Mouse (Mus musculus) lung, postnatal 36 days (tissue): ENCODE measurements around the gene Lin7a.
"Not testable (repeated sequence)": the region's sequence is repeated elsewhere in the genome, so short reads cannot be mapped to it uniquely, and the experiment has no call there.

Source experiments
- DNase-seq: peaks from one replicate; pipeline ENCODE4 v3.0.0; 2022; ENCODE audit warnings: mixed read lengths

Gene Lin7a

DNA sequence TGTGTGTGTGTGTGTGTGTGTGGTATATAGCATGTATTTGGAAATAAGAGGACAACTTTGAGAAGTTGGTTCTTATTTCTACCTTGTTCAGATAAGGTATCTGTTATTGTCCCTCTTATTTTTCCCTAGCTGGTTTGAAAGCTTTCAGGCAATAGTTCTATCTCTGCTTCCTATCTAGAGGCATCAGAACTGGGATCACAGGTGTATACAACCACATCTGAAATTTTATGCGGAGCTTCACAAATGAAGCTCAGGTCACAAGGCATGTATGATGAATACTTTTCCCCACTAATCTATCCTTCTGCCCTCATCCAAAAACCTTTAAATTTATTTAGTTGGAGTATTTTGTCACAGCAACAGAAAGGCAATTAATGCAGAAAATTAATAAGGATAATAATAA lies 33.8 kb upstream of the Lin7a start:
- DNase-seq: no peak

DNA sequence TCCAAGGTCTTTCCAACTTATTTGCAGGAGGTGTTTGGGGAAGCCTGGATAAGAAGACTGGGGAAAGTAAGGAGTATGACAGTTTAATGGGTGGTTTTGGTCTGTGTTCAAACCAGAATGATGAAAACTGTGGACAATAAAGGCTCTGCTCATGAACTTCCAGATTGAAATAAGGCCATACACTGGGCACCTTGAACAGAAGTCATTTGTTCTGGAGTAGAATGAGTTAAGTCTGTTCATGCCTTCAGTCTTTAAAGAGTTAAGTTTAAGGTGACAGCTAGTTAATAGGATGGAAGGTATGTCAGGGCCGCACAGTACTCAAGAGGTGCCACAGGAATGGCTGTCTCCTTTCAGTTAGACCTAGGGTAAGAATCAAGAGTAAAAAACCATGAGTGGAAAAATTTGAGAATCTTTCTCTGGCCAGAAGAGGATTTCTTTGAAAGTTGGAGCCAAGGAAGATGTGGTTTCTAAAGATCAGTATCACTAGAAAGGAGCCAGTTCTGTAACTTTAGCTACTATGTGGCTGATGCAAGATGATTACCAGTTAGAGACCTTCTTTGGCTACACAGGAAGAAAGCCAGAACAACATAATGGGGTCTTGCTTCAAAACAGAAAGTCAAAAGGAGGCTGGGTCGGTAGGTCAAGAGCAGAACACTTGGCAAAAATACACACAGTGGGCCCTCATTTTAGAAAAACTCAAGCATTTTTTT lies 33.2 kb upstream of the Lin7a start:
- no peak for DNase-seq

GRCm38 (mm10) chr10:107238861-107239435 lies 32.5 kb upstream of the Lin7a start:
- DNase-seq: no peak

- DNase-seq: no peak
These were observed 31.7 kb upstream of the Lin7a start for GRCm38 (mm10) chr10:107239651-107240330.

GRCm38 (mm10) chr10:107240446-107240845 lies 31.0 kb upstream of the Lin7a start:
- DNase-seq: no peak

GRCm38 (mm10) chr10:107240986-107241385 lies 30.5 kb upstream of the Lin7a start:
- DNase-seq: no peak

- no peak for DNase-seq
These were observed 30.1 kb upstream of the Lin7a start for GRCm38 (mm10) chr10:107241406-107241805.

GRCm38 (mm10) chr10:107241999-107242398 lies 29.5 kb upstream of the Lin7a start:
- DNase-seq: not testable (repeated sequence)

- DNase-seq: no peak
These were observed 28.6 kb upstream of the Lin7a start for GRCm38 (mm10) chr10:107242696-107243400.

- DNase-seq: no peak
These were observed 27.3 kb upstream of the Lin7a start for GRCm38 (mm10) chr10:107244211-107244610.

GRCm38 (mm10) chr10:107244691-107245530 lies 26.6 kb upstream of the Lin7a start:
- DNase-seq: no peak

- no peak for DNase-seq
These were observed 26.0 kb upstream of the Lin7a start for GRCm38 (mm10) chr10:107245531-107245840.

DNA sequence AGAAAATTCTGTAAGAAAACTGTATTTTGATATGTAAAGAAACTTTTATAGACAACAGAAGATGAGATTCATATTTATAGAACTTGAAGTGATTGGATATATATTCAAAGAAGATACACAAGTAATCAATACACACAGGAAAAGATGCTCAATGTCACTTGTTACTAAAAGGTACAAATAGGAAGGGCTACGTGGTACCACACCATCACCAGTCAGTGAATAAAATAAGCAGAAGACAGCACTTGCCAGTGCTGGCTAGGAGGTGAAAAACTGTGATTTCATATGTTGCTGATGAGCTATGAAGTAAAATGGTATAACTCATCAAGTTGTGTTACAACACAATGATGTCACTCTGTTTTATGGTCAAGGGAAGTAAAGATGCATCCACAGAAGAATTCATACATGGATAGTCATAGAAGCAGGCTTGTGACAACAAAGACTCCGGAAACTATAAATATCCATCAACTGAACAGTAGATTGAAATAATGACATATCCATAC lies 25.5 kb upstream of the Lin7a start:
- no peak for DNase-seq

DNA sequence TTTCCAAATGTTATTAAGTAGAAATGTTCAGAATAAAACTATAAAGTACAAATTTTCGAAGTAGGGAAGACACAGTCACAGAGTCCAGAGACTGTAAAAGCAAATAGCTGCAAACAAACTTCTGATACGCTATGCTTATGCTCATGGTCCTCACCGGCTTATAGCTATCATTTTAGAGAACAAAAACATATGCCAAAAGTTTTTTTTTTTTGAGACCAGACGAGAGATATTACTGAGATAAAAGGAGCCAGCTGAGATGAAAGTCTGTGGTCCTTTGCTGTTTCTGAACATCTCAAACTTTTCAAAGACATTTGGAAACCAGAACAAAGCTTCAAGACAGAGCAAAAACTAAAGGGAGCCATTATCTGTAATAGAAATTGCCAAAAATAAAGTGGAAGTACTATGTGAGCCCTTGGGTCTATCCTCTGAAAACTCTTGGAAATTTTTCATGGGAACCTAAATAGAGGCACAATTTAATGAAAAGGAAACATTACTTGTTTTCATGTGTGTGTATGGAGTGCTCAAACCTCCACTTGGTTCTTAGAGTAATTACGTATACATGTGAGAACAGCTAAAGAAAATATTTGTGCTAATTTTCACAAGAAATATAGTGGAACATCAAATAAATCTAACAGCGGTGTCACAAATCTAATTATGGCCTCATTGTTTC lies 24.4 kb upstream of the Lin7a start:
- DNase-seq: no peak

GRCm38 (mm10) chr10:107248481-107248880 lies 23.0 kb upstream of the Lin7a start:
- no peak for DNase-seq

DNA sequence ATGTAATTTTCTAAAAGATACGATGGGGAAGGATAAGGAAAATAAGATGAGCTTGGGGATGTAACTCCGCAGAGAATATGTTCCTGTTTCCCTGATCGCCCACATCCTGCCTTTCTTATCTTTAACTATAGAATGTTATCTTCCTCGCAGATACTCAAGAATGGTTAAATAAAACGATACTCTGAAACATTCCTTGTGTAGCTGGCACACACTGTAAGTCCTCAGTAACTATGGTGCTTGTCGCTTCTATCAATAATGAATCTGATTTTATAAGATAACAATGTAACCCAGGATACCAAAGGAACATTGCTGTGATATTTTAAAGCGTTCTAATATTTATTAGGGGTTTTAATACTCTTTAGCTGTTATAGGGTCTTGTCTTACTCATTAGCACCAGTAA lies 22.4 kb upstream of the Lin7a start:
- DNase-seq: no peak

DNA sequence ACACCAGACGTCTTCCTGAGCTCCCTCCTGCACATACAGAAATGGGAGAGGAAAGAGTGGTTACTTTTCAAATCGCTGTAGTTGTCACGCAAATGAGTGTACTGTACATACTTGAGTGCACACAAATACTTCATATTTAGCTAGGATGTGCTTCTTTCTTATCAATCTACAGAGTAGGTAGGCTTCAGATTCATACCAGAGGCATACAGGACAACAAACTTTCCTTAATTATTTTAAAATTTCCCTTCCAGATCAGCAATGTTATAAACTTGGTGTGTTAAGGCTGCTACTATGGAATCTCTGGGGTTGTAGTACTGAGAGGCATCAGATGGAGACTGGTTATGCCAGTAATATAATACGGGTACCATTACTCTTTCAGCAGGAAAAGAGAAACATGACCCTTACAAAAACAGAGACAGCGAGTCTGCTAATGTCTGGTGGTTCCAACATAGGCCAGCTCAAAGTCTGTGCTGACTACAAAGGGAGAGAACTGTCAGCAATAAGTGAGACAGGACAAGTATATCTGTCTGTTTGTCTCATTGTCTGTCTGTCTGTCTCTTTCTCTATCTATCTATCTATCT lies 21.8 kb upstream of the Lin7a start:
- no peak for DNase-seq

DNA sequence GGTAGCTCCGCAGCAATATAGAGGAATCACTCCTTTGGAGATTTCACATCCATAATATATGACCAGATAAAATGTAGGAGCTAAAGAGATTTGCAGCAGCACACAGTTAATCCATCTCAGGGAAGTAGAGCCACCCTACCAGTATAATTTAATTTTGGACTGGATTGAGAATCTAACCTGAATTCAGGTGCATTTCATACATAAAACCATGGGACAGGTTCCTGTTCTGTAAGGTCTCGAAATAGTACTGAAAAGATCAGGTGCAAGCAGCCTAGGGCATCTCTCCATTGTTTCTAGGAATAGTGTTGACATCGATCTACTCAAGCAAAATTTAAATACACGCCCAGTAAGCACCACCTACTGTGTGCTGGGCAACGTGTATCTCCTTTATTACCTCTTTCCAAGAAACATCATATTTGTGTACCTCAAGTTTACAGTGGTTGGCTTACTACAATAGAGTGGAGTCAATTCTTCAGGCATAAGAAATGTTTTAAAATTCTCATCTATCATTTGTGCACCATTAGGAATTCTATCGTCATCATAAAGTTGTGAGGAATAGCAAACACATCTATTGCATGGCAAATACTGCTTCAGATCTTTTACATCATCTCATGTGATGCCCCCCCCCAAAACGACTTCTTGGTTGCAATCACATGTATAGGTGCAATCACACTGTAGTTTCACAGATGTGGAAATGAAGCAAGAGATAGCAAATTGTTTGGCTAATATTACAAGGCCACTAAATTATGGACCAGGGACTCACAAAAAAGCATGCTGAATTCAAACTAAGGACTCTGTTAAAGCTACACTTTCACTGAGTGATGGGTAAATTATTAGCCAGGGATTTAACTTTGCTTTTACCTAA lies 20.9 kb upstream of the Lin7a start:
- DNase-seq: no peak

DNA sequence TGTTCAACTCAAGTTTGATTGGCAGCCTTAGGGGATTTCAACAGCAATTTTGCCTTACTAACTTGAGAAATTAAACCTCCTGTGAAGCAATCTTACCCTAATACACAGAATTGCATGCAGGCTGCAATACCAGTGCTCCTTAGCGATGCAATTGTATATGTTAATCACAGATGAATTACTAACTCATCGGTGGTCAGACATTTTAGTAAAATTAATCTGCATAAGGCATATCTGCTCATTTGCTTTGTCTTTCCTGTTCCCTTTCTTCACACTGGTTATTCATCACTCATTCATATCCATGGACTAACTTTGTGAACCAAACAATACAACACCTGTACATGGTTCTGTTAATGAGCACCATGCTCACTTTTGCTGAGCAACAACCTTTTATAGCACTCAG lies 20.2 kb upstream of the Lin7a start:
- no peak for DNase-seq

DNA sequence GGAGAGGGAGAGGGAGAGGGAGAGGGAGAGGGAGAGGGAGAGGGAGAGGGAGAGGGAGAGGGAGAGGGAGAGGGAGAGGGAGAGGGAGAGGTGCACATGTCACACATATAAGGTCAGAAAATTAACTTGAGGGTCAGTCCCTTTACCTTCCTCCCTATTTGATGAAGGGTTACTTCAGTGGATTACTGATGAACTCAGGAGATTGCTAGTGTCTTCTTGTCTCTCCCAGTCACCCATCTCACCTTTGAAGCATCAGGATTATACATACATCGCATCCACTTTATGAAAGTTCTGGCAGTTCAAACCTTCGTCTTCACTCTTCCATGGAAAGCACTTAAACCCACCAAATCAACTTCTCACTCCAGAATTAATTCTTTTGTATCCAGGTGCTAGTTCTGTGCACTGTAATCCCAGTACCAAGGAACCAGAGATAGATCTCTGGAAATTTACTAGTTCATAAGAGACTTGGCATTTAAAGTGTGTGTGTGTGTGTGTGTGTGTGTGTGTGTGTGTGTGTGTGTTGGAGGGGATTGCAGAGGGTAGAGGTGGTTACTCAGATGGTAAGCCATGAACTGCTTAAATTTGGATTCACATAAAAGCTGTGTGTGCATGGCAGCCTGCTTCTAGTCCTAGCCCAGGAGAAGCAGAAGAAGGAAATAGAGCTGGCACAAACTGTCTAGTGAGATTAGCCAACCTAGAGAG lies 19.5 kb upstream of the Lin7a start:
- DNase-seq: no peak
